Comparison of ENCODE assay signal across 13 mouse cellular contexts in the genomic region with DNA sequence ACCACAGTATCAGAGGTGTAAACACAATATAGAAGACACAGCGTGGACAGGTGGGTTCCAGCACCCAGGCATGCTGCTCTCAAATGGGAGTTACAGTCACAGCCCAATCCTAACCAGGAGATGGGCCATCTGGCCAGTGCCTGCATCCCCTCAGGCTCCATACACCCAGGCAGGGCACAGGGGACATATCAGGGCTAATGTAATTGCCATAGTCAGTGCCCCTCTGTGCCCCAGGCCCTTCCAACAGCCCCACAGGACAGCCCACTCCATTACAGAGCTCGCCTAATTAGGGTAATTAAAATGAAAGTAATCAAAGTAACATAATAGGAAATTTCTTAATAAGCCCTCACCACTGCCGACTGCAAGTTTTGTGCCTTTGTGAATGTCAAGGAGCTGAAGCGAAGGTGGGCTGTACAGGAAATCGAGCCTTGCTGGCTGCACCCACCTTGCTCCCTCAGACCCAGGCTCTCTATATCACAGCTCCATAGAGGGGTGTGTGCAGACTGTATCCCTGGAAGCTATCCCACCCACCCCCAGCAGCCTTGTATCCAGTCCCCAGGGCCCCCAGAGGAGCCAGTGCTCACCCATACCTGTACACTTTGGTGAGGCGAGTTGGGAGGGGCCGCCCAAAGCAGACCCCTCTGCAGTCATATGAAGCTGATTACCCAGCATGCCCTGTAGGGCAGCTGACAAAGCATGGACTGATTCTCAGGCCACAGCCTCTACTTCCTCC. TPM values are rescaled to one million over a fixed set of nuclear protein-coding genes. Genes with fewer than 3 reads are reported as not detected.
DNase-seq lines count a peak whose midpoint lies in the region; ATAC-seq and TF ChIP-seq lines count a peak whose summit lies in the region.
"Had no signal": no experiment of that assay in that cellular context is flagged by ENCODE, and none has a peak within 500 bp of the region (broad histone marks: within the 10 kb centered on the region; RNA-seq: fewer than 3 reads in every experiment).

No protein-coding gene starts in this region.

- no peaks in the 10 kb centered on the region for H3K27me3 ChIP-seq in kidney, embryonic 16.5 days (ENCODE audit: insufficient read depth, low read length)
- no peaks in the 10 kb centered on the region for H3K27me3 ChIP-seq in neural tube, embryonic 11.5 days (ENCODE audit: control insufficient read depth, insufficient read depth, low read length)
- H3K27me3 ChIP-seq in limb, embryonic 15.5 days: no peaks in the 10 kb centered on the region
- no peaks in the 10 kb centered on the region for H3K27me3 ChIP-seq in thymus, adult 2 months (ENCODE audit: control insufficient read depth, insufficient read depth, low read length)
- H3K27me3 ChIP-seq: lung, embryonic 15.5 days had no signal

- H3K4me1 ChIP-seq in kidney, embryonic 16.5 days (ENCODE audit: insufficient read depth, low read length): no peaks in the 10 kb centered on the region
- no peaks in the 10 kb centered on the region for H3K4me1 ChIP-seq in neural tube, embryonic 11.5 days (ENCODE audit: control insufficient read depth, insufficient read depth, low read length)
- H3K4me1 ChIP-seq in limb, embryonic 15.5 days: no peaks in the 10 kb centered on the region
- H3K4me1 ChIP-seq in thymus, adult 2 months (replicated peaks; ENCODE audit: control insufficient read depth, insufficient read depth, low read length): no peaks in the 10 kb centered on the region
- H3K4me1 ChIP-seq: lung, embryonic 15.5 days had no signal

- ATAC-seq in kidney, embryonic 16.5 days (ENCODE audit: low FRiP score, low TSS enrichment): 0 out of 2 replicates have a peak, but pooled peaks have one; percentile 51
- ATAC-seq in neural tube, embryonic 11.5 days (ENCODE audit: insufficient read depth, low FRiP score, low TSS enrichment): no peak
- 0 out of 2 replicates have a peak, but pooled peaks have one; percentile 49 for ATAC-seq in limb, embryonic 15.5 days (ENCODE audit: insufficient number of reproducible peaks, low FRiP score, low TSS enrichment, low read depth)
- ATAC-seq: forebrain, postnatal 0 days had no signal

- TF ChIP-seq POLR2A in thymus, adult 2 months (IDR thresholded peaks at IDR 0.05; ENCODE audit: control insufficient read depth, extremely low read depth, insufficient read depth, low read length, poor library complexity): no peak

- H3K9ac ChIP-seq in kidney, embryonic 16.5 days (replicated peaks; ENCODE audit: low read length): no peak overlapping the region
- no peak overlapping the region for H3K9ac ChIP-seq in neural tube, embryonic 11.5 days (ENCODE audit: low read length)
- no peak overlapping the region for H3K9ac ChIP-seq in limb, embryonic 15.5 days
- H3K9ac ChIP-seq: embryonic facial prominence, embryonic 13.5 days; forebrain, postnatal 0 days; lung, embryonic 15.5 days had no signal

- 73% methylated on average over 7 of the region's 7 CpGs for WGBS in kidney, embryonic 16.5 days
- WGBS in neural tube, embryonic 11.5 days: 71% methylated on average over 7 of the region's 7 CpGs
- 59% methylated on average over 7 of the region's 7 CpGs for WGBS in limb, embryonic 15.5 days
- 86% methylated on average over 7 of the region's 7 CpGs for WGBS in thymus, adult 2 months

- no peak overlapping the region for H3K4me2 ChIP-seq in kidney, embryonic 16.5 days (replicated peaks; ENCODE audit: low read depth, low read length)
- H3K4me2 ChIP-seq in neural tube, embryonic 11.5 days (ENCODE audit: low read depth): no peak overlapping the region
- H3K4me2 ChIP-seq in limb, embryonic 15.5 days: no peak overlapping the region
- H3K4me2 ChIP-seq: embryonic facial prominence, embryonic 13.5 days; lung, embryonic 15.5 days had no signal

- no peak overlapping the region for H3K4me3 ChIP-seq in kidney, embryonic 16.5 days (ENCODE audit: low read length)
- no peak overlapping the region for H3K4me3 ChIP-seq in neural tube, embryonic 11.5 days (ENCODE audit: low read depth, low read length)
- H3K4me3 ChIP-seq in limb, embryonic 15.5 days: no peak overlapping the region
- H3K4me3 ChIP-seq in thymus, adult 2 months (ENCODE audit: control insufficient read depth, insufficient read depth, low read length): no peak overlapping the region
- H3K4me3 ChIP-seq: embryonic facial prominence, embryonic 13.5 days; lung, embryonic 15.5 days had no signal

- no peak for TF ChIP-seq CTCF in thymus, adult 2 months (IDR thresholded peaks at IDR 0.05; ENCODE audit: borderline replicate concordance, control insufficient read depth, extremely low read depth, insufficient read depth, low read length, poor library complexity)

- no peaks in the 10 kb centered on the region for H3K9me3 ChIP-seq in kidney, embryonic 16.5 days (ENCODE audit: low read length)
- H3K9me3 ChIP-seq in neural tube, embryonic 11.5 days (ENCODE audit: control insufficient read depth, low read length): no peaks in the 10 kb centered on the region
- H3K9me3 ChIP-seq in limb, embryonic 15.5 days: no peaks in the 10 kb centered on the region
- H3K9me3 ChIP-seq: embryonic facial prominence, embryonic 13.5 days; lung, embryonic 15.5 days had no signal

- H3K27ac ChIP-seq in kidney, embryonic 16.5 days (ENCODE audit: low read length): no peak overlapping the region
- no peak overlapping the region for H3K27ac ChIP-seq in neural tube, embryonic 11.5 days (ENCODE audit: low read depth, low read length)
- H3K27ac ChIP-seq in limb, embryonic 15.5 days: no peak overlapping the region
- H3K27ac ChIP-seq in thymus, adult 2 months (ENCODE audit: control insufficient read depth, insufficient read depth, low read length): no peak overlapping the region
- H3K27ac ChIP-seq: embryonic facial prominence, embryonic 13.5 days; lung, embryonic 15.5 days had no signal

- H3K36me3 ChIP-seq in kidney, embryonic 16.5 days (ENCODE audit: insufficient read depth, low read length): no peaks in the 10 kb centered on the region
- H3K36me3 ChIP-seq in neural tube, embryonic 11.5 days (ENCODE audit: control insufficient read depth, insufficient read depth, low read length): no peaks in the 10 kb centered on the region
- no peaks in the 10 kb centered on the region for H3K36me3 ChIP-seq in limb, embryonic 15.5 days
- no peaks in the 10 kb centered on the region for H3K36me3 ChIP-seq in thymus, adult 2 months (ENCODE audit: control insufficient read depth, insufficient read depth, low read length)
- H3K36me3 ChIP-seq: embryonic facial prominence, embryonic 13.5 days; lung, embryonic 15.5 days had no signal

- DNase-seq in kidney, postnatal 25 days: no peak
- DNase-seq in neural tube, embryonic 11.5 days (ENCODE audit: low spot score): peak; percentile 10
- DNase-seq in neural tube, embryonic 10.5 days (ENCODE audit: extremely low spot score, low spot score): no peak
- no peak for DNase-seq in thymus, adult 2 months
- DNase-seq in right cerebral cortex, postnatal 10 days (ENCODE audit: low spot score in 2 of 2): no peak
- DNase-seq in gastrocnemius, postnatal 14 days: no peak
- DNase-seq: adrenal gland, adult 8-10 months had no signal

- intact Hi-C loops in gastrocnemius, postnatal 14 days (cut with DNase I; ENCODE audit: low total_unique reads): no loop called here

RNA-seq across cellular contexts. Expression of a gene that starts 0.9 kb away (rescaled TPM):
- 0.24 and 0.59 TPM in 2 replicates for polyA plus RNA-seq in kidney, embryonic 16.5 days (2015; fragmentation: Nextera tagmentation; extraction: Ambion mirVana)
- polyA plus RNA-seq in neural tube, embryonic 11.5 days (2014; fragmentation: Nextera tagmentation; extraction: Ambion mirVana): 0.38 and 0.39 TPM in 2 replicates
- polyA plus RNA-seq in limb, embryonic 15.5 days (2015; fragmentation: Nextera tagmentation; extraction: Ambion mirVana): 0.12 and 0.27 TPM in 2 replicates
- 0.18 and 0.38 TPM in 2 replicates for polyA plus RNA-seq in thymus, adult 2 months (2012; rRNA removed)
- not detected for total RNA-seq in gastrocnemius, postnatal 14 days (2021)

RNA-seq across cellular contexts. Expression of a gene that starts 33.0 kb away (rescaled TPM):
- polyA plus RNA-seq in kidney, embryonic 16.5 days (2015; fragmentation: Nextera tagmentation; extraction: Ambion mirVana): 0.17 TPM in 1 of 2 replicates, not detected in the other
- polyA plus RNA-seq in neural tube, embryonic 11.5 days (2014; fragmentation: Nextera tagmentation; extraction: Ambion mirVana): 0.50 and 0.72 TPM in 2 replicates
- 0.20 and 0.23 TPM in 2 replicates for polyA plus RNA-seq in limb, embryonic 15.5 days (2015; fragmentation: Nextera tagmentation; extraction: Ambion mirVana)
- polyA plus RNA-seq in thymus, adult 2 months (2012; rRNA removed): 0.23 TPM in 2 replicates
- total RNA-seq in gastrocnemius, postnatal 14 days (2021): under 1 TPM; 0.49 to 0.68 TPM
- total RNA-seq: gastrocnemius, adult 18-20 months had no signal
